Mouse (Mus musculus): ENCODE data around the gene Parp4.

Gene Parp4

DNA sequence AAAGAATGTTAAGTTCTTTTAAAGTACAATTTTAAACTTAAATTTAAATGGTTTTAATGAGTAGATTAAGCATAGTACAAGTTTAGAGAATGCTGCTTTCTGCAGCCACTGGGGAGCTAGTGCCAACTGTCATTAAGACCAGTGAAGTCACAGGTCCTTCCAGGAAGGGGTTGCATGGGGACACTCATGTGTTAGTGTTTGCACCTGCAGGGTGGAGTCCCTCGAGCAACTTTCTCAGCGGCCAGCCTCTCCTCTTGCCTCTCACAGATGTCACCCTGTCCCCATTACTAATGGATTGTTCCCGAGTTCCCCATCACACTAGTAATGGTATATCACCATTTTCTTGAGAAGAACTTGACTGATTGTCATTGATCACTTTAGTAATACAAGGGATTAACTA, 37.8 kb downstream of the Parp4 start:
- no peak for DNase-seq (ENCODE audit: low read depth, low spot score)

- DNase-seq (ENCODE audit: low read depth, low spot score): no peak
Measured at GRCm38 (mm10) chr14:56617470-56617869, 42.1 kb downstream of the Parp4 start.

DNA sequence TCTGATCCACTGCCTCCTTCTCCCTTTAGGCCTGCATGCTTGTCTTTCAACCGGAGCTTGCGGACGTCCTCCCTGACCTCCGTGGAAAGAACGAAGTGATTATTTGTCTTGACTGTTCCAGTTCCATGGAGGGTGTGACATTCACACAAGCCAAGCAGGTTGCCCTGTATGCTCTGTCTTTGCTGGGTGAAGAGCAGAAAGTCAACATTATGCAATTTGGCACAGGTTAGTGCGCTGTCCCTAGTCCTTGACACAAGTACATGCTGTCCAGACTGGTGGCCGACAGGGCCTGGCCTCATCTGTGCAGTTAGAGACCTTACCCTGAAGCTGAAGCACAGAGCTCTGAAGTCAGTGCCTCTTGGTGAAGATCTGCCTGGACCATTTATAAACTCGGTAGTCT, 45.0 kb downstream of the Parp4 start:
- no peak for DNase-seq (ENCODE audit: low read depth, low spot score)

- DNase-seq (ENCODE audit: low read depth, low spot score): no peak
Measured at GRCm38 (mm10) chr14:56626202-56626601, 50.8 kb downstream of the Parp4 start.

- DNase-seq (ENCODE audit: low read depth, low spot score): peak; percentile 18
Measured at GRCm38 (mm10) chr14:56628336-56628735, 52.9 kb downstream of the Parp4 start.

- no peak for DNase-seq (ENCODE audit: low read depth, low spot score)
Measured at GRCm38 (mm10) chr14:56631109-56631508, 55.7 kb downstream of the Parp4 start.

- no peak for DNase-seq (ENCODE audit: low read depth, low spot score)
Measured at GRCm38 (mm10) chr14:56647206-56647605, 71.8 kb downstream of the Parp4 start.

GRCm38 (mm10) chr14:56649448-56649847, 74.0 kb downstream of the Parp4 start:
- DNase-seq (ENCODE audit: low read depth, low spot score): no peak

DNA sequence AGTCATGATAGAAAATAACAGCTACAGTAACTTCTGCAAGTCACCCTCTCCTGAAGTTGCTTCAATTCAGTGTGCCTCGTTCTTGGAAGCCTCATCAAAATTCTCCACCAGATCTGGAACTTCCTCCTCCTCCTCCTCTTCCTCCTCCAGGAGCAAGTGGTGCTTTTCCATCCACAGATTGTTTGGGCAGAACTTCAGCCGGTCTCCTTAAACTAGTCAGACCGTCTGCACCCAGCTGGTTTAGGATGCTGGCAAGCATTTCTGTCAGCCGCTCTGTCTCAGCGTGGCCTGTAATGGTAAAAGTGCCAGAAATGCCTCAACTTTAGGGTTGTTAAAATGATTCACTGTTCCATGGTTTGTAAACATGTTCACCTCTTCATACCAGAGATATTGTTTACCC, 90.2 kb downstream of the Parp4 start:
- DNase-seq (ENCODE audit: low read depth, low spot score): no peak

DNA sequence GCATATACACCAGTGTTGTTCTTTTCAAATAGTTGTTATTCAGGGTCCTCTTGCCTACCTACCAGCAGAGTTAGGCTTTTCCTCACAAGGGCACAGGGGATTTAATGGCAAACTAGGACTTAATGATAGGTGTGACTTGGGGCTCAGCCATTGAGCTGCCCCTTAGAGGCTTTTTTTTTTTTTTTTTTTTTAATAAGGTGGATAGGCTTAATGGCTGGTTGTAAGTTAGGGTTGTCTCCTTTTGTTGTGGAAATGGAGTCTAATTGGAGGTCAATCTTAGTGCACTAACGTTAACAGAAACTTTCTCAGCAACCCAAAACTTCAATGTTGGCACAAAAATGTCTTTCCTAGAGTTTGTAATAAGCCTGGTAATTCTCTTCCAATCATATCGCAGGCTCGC, 91.5 kb downstream of the Parp4 start:
- DNase-seq (ENCODE audit: low read depth, low spot score): no peak

DNA sequence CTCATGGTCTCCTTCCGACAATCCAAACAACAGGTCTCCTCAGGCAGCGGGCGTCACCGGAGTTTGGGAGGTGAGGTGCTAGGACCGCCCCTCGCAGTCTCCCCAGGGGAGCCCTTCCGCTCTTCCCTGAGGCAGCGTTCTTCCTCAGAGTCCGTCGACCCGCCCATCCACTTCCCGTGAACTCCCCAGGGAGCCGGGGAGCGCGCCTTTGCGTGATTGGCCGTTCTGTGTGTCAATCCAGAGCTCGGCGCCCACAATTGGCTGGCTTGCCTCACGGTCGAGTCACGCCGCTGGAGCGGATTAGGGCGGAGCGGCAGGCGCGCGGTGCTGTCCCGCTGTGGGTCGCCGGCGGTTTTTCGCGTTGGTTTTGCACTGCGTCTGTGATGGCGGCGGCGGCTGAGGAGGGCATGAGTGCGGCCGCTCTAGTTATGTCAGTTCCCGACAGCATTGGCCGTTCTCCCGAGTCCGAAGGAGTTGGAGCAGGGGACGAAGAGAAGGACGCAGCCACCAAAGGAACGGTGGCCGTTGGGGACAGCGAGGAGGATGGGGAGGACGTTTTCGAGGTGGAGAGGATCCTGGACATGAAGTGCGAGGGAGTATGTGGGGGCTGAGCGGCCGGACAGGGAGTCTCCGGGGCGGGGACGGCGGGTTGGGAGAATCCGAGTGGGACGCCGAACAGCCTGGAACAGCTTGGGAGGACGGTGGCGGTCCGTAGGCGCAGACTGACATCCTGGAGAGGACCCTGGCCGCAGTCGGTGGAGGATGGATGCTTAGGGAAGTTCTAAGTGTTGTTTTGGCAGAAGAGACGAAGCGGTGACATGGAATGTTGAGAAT, 92.8 kb downstream of the Parp4 start, which contains the start of gene Mphosph8:
Mphosph8 (plus strand) TSS at position 280 of the 834 bp plus-strand sequence.
- peak; percentile 98 for DNase-seq (ENCODE audit: low read depth, low spot score)

DNA sequence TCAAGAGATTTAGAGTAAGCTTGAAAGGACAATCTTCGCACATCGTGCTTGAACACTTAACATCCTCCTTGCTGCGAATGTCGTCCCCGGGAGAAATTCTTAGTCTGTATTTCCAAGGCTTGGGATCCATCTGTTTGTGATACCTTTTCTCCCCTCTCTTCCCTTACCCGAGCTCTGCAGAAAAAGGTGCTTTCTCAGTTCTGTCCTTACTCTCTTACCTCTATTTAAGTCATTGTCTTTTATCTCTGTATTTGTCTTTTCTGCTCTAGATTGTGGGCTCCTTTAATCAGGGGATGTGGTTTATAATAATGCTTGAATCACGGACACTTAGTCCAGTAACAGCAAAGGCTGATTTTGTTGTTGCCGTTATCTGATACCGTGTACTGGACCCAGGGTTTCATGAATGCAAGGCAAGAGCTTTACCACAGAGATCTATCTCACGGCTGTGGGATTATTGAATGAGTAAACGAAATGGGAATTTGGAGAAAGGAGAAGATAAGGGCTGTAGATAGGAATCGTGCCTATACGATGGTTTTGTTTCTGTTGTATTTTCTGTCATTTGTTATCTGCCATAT, 93.7 kb downstream of the Parp4 start:
- DNase-seq (ENCODE audit: low read depth, low spot score): no peak

GRCm38 (mm10) chr14:56685426-56685825, 110.0 kb downstream of the Parp4 start:
- no peak for DNase-seq (ENCODE audit: low read depth, low spot score)

DNA sequence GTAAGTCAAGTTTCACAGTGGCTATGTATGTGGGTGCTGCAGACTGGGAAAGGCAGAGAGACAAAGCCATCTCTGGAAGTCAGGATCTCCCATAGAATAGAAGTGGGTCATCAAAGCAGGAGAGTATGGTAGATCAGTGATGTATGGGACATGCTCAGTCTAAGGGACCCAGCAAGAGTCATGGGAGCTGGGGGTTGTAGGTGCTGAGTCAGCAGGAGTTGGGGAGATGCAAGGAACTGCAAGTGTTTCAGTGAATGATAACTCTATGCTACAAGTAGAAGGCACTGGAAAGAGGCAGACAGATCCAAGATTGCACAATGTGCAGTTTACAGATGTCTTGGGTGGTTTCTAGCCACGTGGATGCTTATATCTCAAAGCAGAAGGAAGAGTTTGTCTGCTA, 113.7 kb downstream of the Parp4 start:
- DNase-seq (ENCODE audit: low read depth, low spot score): no peak

- no peak for DNase-seq (ENCODE audit: low read depth, low spot score)
Measured at GRCm38 (mm10) chr14:56689766-56690165, 114.3 kb downstream of the Parp4 start.

DNA sequence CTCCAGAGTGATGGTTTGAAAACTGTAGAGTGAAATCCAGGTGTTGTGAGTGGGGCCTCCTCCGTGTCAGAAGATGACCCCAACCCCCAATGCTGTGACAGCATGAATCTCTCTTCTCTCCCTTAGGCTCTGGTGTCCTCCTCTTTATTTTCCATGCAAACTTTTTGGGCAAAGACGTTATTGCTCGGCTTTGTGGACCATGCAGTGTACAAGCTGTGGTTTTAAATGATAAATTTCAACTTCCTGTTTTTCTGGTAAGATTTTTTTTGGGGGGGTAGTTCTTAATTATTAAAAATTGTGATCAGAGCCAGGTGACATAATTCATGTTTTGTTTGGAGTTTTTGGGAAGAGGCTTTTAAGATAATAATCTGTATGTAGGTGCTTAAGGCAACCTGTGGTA, 120.1 kb downstream of the Parp4 start:
- no peak for DNase-seq (ENCODE audit: low read depth, low spot score)

- DNase-seq (ENCODE audit: low read depth, low spot score): no peak
Measured at GRCm38 (mm10) chr14:56697836-56698235, 122.4 kb downstream of the Parp4 start.

- no peak for DNase-seq (ENCODE audit: low read depth, low spot score)
Measured at GRCm38 (mm10) chr14:56702644-56703043, 127.2 kb downstream of the Parp4 start.

- DNase-seq (ENCODE audit: low read depth, low spot score): no peak
Measured at GRCm38 (mm10) chr14:56705687-56706086, 130.3 kb downstream of the Parp4 start.
